Mouse (Mus musculus): ENCODE measurements at regions not wholly inside any gene's neighbourhood (a gene's known extent, or its start where the extent isn't known, plus 50 kb on each side); places are given as distances from the start of the nearest gene placed in this dataset.

DNA sequence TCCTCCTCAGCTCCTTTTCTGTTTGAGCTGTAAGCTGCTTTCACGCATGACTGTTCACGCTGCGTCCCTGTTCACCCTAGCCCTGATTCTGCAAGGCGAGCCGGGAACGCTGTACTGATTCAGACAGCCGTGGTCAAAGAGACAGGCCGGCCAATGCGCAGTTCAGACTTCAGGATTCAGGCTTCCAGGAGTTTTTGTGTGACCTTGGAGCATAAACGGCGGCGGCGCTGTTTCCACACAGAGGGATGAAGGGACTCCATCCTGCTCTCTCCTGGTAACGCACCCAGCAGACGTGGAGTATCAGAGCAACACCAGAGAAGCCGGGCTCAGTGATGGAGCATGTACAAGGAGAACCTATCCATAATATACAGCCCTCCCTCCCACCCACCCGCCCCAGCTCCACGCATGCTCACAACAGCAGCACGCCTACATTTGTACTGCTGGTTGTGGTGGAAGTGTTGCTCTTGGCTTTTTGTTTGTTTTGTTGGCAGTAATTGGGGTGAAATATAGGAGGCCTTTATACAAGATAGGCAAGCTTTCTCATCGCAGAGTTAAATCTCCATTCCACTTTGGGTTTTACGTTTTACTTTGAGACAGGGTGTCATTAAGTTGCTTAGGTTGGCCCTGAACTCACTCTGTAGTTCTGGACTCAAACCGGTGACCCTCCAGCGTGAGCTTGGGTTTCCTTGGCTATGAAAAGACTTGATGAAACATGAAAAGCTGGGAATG is 98.6 kb upstream of the Cpsf6 start:
- H3K27me3 ChIP-seq (ENCODE audit: control insufficient read depth, insufficient read depth, low read length): no peaks in the 10 kb centered on the region
- no peak overlapping the region for H3K9ac ChIP-seq (replicated peaks; ENCODE audit: low read depth, low read length)
- H3K4me3 ChIP-seq (ENCODE audit: low read depth, low read length): no peak overlapping the region
- H3K4me2 ChIP-seq (replicated peaks; ENCODE audit: low read depth, low read length): no peak overlapping the region
- no peaks in the 10 kb centered on the region; the same call in 1 of the 2 replicates for H3K9me3 ChIP-seq (ENCODE audit: control insufficient read depth, low read depth, low read length)
- no peaks in the 10 kb centered on the region for H3K36me3 ChIP-seq (ENCODE audit: control insufficient read depth, insufficient read depth, low read length)
- H3K4me1 ChIP-seq (ENCODE audit: control insufficient read depth, insufficient read depth, low read length): no peaks in the 10 kb centered on the region
- WGBS: 78% methylated on average over 23 of the region's 23 CpGs
- no peak for ATAC-seq (ENCODE audit: insufficient number of reproducible peaks, insufficient read depth, low FRiP score, low read depth)
- H3K27ac ChIP-seq (ENCODE audit: low read length): no peak overlapping the region

DNA sequence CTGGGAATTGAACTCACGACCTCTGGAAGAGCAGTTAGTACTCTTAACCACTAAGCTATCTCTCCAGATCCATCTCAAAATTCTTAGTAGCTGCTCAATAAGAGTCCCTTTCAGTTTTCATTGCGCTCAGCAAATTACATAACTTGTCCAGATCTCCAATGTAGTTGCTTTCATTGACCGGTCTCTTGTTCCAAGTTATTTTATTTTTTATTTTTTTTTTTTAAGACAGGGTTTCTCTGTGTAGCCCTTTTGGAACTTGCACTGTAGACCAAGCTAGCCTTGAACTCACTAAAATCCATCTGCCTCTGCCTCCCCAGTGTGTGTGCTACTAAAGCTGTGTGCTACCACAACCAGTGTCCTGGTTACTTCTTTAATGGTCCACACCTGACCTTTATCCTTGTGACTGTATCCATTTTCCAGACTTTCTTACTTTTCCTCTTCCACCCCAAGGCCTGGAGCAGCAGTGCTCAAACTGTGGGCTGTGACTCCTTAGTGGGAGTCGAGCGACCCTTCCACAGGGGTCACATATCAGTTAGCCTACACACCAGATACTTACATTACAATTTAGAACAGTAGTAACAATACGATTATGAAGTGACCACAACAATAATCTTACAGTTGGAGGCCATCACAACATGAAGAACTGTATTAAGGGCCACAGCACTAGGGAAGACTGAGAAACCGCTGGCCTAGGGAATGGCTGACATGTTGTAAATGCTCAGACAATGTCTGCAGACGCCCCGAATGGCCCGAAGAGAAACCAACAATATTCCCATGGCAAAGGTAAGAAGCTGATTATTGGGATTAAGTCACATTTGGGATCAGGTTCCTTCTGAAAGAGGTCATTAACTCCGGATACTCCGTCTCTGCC is 97.8 kb upstream of the Cpsf6 start:
- no peak overlapping the region for H3K27ac ChIP-seq (ENCODE audit: low read length)
- no peak overlapping the region for H3K4me2 ChIP-seq (replicated peaks; ENCODE audit: low read depth, low read length)
- ATAC-seq (ENCODE audit: insufficient number of reproducible peaks, insufficient read depth, low FRiP score, low read depth): no peak
- no peaks in the 10 kb centered on the region for H3K27me3 ChIP-seq (ENCODE audit: control insufficient read depth, insufficient read depth, low read length)
- WGBS: 91% methylated on average over 12 of the region's 12 CpGs
- H3K4me1 ChIP-seq (ENCODE audit: control insufficient read depth, insufficient read depth, low read length): no peaks in the 10 kb centered on the region
- H3K36me3 ChIP-seq (ENCODE audit: control insufficient read depth, insufficient read depth, low read length): no peaks in the 10 kb centered on the region
- no peak overlapping the region for H3K4me3 ChIP-seq (ENCODE audit: low read depth, low read length)
- no peaks in the 10 kb centered on the region; the same call in 1 of the 2 replicates for H3K9me3 ChIP-seq (ENCODE audit: control insufficient read depth, low read depth, low read length)
- no peak overlapping the region for H3K9ac ChIP-seq (replicated peaks; ENCODE audit: low read depth, low read length)

DNA sequence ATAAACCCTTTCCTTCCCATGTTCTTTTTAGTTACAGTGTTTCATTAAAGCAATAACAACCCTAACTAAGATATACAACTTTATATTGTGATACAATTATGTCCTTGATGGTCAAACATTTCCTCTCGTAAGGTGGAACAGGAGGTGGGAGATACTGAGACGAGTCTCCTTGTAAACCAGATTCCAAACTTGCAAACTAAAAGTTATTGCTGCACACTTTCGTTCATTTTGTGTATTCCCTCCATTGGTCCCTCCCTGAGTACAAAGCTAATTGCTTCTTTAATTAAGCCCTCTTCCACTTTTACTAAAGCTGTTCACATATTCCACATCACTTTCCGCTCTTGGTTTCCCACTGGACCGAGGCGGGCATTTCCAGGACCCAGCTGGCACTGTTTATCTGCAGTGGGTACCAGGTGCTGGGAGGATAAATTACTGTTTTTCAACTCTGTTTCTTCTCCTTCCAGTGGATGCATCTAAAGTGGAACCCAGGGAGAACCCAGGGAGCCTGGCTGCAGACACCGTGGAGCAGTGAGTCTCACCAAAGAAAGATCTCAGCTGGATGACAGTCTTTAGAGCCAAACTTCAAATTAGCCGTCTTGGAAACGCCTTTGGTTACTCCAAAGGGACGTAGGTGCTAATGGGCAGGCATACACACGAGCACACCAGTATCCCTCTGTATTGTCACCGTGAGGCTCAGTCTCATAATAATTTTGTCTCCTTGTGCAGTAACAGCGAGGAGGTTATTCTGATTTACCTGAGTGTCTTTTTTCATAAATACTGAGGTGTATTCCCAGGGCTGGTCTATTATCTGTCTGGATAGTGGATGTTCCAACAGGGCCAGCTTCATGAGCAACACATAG is 95.5 kb upstream of the Cpsf6 start:
- H3K4me3 ChIP-seq (ENCODE audit: low read depth, low read length): no peak overlapping the region
- H3K4me1 ChIP-seq (ENCODE audit: control insufficient read depth, insufficient read depth, low read length): no peaks in the 10 kb centered on the region
- no peak overlapping the region for H3K27ac ChIP-seq (ENCODE audit: low read length)
- no peaks in the 10 kb centered on the region for H3K36me3 ChIP-seq (ENCODE audit: control insufficient read depth, insufficient read depth, low read length)
- H3K9ac ChIP-seq (replicated peaks; ENCODE audit: low read depth, low read length): no peak overlapping the region
- 87% methylated on average over 13 of the region's 13 CpGs for whole genome bisulfite sequencing
- no peaks in the 10 kb centered on the region; the same call in 1 of the 2 replicates for H3K9me3 ChIP-seq (ENCODE audit: control insufficient read depth, low read depth, low read length)
- no peaks in the 10 kb centered on the region for H3K27me3 ChIP-seq (ENCODE audit: control insufficient read depth, insufficient read depth, low read length)
- ATAC-seq (ENCODE audit: insufficient number of reproducible peaks, insufficient read depth, low FRiP score, low read depth): no peak
- H3K4me2 ChIP-seq (replicated peaks; ENCODE audit: low read depth, low read length): no peak overlapping the region

DNA sequence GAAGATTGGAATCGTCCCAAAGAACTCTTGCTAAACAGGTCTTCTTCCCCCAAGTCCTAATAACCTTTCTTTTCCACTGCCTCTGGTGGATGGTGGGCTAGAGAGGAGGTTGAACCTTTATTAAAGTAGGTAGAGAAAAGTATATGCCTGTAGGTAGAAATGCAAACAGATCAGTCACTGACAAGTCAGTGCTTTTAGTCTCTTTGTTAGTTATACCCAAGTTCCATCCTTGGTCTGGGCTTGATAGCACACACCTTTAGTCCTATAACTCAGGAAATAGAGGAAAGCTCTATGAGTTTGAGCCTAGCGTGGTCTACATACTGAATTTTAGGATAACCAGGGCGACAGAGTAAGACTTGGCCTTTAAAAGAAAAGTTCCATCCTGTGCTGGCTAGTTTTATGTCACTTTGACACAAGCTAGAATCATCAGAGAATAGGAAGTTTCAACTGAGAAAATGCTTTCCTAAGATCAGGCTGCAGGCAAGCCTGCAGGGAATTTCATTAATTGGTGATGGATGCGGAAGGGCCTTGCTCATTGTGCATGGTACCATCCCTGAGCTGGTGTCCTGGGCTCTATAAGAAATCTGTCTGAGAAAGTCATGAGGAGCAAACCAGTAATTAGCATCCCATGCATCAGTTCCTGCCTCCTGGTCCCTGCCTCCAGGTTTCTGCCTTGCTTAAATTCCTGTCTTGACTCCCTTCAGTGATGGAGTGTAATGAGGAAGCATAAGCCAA is 94.7 kb upstream of the Cpsf6 start:
- 92% methylated on average over 4 of the region's 4 CpGs for WGBS
- Histone ChIP-seq H3K4me1 (ENCODE audit: control insufficient read depth, insufficient read depth, low read length) (no peaks in the 10 kb centered on the region), H3K27ac (ENCODE audit: low read length) (no peak overlapping the region), H3K9ac (replicated peaks; ENCODE audit: low read depth, low read length) (no peak overlapping the region), H3K4me2 (replicated peaks; ENCODE audit: low read depth, low read length) (no peak overlapping the region), H3K27me3 (ENCODE audit: control insufficient read depth, insufficient read depth, low read length) (no peaks in the 10 kb centered on the region), H3K9me3 (ENCODE audit: control insufficient read depth, low read depth, low read length) (no peaks in the 10 kb centered on the region; the same call in 1 of the 2 replicates), H3K36me3 (ENCODE audit: control insufficient read depth, insufficient read depth, low read length) (no peaks in the 10 kb centered on the region), H3K4me3 (ENCODE audit: low read depth, low read length) (no peak overlapping the region)
- no peak for ATAC-seq (ENCODE audit: insufficient number of reproducible peaks, insufficient read depth, low FRiP score, low read depth)

DNA sequence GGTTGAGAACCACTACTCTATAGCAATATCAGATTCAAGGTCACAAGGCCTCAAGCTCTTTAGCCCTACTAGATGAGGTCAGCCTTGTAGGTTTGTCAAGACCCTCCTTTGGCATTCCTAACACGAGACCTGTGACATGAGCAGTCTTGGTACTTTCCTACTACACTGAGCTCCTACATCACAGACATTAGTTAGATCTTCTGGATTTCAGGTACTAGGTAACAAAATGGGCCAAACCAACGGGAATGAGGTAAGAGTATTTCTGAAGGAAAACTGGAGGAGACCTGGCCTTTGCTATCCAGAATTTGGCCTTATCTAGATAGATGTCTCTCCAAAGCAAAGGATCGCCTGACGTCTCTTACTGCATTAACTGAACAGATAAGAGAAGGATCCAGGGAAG is 93.7 kb upstream of the Cpsf6 start:
- Histone ChIP-seq H3K4me2 (replicated peaks; ENCODE audit: low read depth, low read length) (no peak overlapping the region), H3K9me3 (ENCODE audit: control insufficient read depth, low read depth, low read length) (no peaks in the 10 kb centered on the region; the same call in 1 of the 2 replicates), H3K9ac (replicated peaks; ENCODE audit: low read depth, low read length) (no peak overlapping the region), H3K27ac (ENCODE audit: low read length) (no peak overlapping the region), H3K4me1 (ENCODE audit: control insufficient read depth, insufficient read depth, low read length) (no peaks in the 10 kb centered on the region), H3K36me3 (ENCODE audit: control insufficient read depth, insufficient read depth, low read length) (no peaks in the 10 kb centered on the region), H3K27me3 (ENCODE audit: control insufficient read depth, insufficient read depth, low read length) (no peaks in the 10 kb centered on the region), H3K4me3 (ENCODE audit: low read depth, low read length) (no peak overlapping the region)
- ATAC-seq (ENCODE audit: insufficient number of reproducible peaks, insufficient read depth, low FRiP score, low read depth): no peak
- whole genome bisulfite sequencing: 94% methylated on average over 4 of the region's 4 CpGs

DNA sequence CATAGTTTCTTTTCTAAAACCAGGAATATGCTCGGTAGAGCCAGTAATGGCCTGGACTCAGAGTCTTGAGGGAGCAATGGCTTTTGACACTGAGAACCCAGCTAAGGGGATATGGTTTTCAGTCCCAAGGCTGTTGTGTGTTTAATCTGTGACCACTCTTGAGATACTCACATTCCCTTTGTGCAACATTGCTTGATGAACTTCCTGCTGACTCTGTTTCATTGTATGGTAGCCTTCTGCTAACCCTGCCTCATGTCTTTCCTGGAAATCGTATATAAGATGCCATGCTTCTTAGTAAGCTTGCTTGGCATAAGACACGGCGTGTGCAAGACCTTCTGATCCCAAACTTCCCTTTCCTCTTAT is 92.7 kb upstream of the Cpsf6 start:
- Histone ChIP-seq H3K9me3 (ENCODE audit: control insufficient read depth, low read depth, low read length) (no peaks in the 10 kb centered on the region; the same call in 1 of the 2 replicates), H3K9ac (replicated peaks; ENCODE audit: low read depth, low read length) (no peak overlapping the region), H3K4me2 (replicated peaks; ENCODE audit: low read depth, low read length) (no peak overlapping the region), H3K27me3 (ENCODE audit: control insufficient read depth, insufficient read depth, low read length) (no peaks in the 10 kb centered on the region), H3K4me3 (ENCODE audit: low read depth, low read length) (no peak overlapping the region), H3K36me3 (ENCODE audit: control insufficient read depth, insufficient read depth, low read length) (no peaks in the 10 kb centered on the region), H3K4me1 (ENCODE audit: control insufficient read depth, insufficient read depth, low read length) (no peaks in the 10 kb centered on the region), H3K27ac (ENCODE audit: low read length) (no peak overlapping the region)
- WGBS: 84% methylated on average over 4 of the region's 4 CpGs
- no peak for ATAC-seq (ENCODE audit: insufficient number of reproducible peaks, insufficient read depth, low FRiP score, low read depth)

DNA sequence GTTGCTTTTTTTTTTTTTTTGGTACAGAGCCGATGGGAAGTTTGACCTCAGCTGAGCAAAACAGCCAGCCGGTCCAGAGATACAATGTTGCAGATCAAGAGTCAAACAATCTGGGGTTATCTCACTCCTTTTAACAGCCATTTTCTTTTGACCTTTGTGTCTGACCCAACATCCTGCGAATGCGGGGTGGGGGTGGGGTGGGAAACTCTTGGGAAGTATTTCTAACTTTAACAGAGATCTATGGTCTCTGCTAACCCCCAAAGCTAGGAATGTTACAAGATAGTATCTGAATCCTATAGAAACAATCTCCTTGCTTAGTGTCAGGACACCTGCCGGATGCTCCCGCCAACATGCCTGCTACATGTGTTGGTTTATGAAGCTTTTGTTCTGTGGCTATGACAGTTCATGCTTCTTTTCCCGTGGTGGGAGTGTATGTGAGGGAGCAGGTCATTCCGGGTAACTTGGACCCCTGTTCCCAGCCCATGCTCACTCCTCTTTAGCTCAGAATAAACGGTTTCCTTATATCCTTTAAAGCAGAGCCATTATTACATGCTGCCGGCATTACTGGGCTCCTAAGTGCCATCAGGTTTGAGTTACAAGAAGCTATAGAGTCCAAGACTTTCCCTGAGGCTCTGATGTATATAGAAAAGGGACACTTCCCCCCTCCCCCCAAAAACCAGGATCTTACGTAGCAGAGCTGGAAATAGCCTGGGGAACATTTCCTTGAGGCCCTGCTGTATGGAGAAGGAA is 92.2 kb upstream of the Cpsf6 start:
- Histone ChIP-seq H3K27me3 (ENCODE audit: control insufficient read depth, insufficient read depth, low read length) (no peaks in the 10 kb centered on the region), H3K27ac (ENCODE audit: low read length) (no peak overlapping the region), H3K4me3 (ENCODE audit: low read depth, low read length) (no peak overlapping the region), H3K4me2 (replicated peaks; ENCODE audit: low read depth, low read length) (no peak overlapping the region), H3K9me3 (ENCODE audit: control insufficient read depth, low read depth, low read length) (no peaks in the 10 kb centered on the region; the same call in 1 of the 2 replicates), H3K4me1 (ENCODE audit: control insufficient read depth, insufficient read depth, low read length) (no peaks in the 10 kb centered on the region), H3K36me3 (ENCODE audit: control insufficient read depth, insufficient read depth, low read length) (no peaks in the 10 kb centered on the region), H3K9ac (replicated peaks; ENCODE audit: low read depth, low read length) (no peak overlapping the region)
- ATAC-seq (ENCODE audit: insufficient number of reproducible peaks, insufficient read depth, low FRiP score, low read depth): no peak
- WGBS: 35% methylated on average over 11 of the region's 11 CpGs

Data from stomach, embryonic 14.5 days (tissue).